Mouse (Mus musculus) heart, adult 2 months (tissue): ENCODE measurements around the gene Serpinf2.

Experiments used
- CTCF ChIP-seq: fragments of 200-600 bp; IDR thresholded peaks from 2 replicates; pipeline ENCODE4 v1.8.1; 2022; ENCODE audit warnings: antibody characterized with exemption, mild to moderate bottlenecking, moderate library complexity
- EP300 ChIP-seq: fragments of 200-500 bp; IDR thresholded peaks from 2 replicates; pipeline ENCODE4 v1.6.1; 2011; ENCODE audit warnings: low read depth, low read length, control low read depth; ENCODE audit not compliant: insufficient read depth
- POLR2A ChIP-seq: fragments of 200-500 bp; IDR thresholded peaks from 2 replicates; pipeline ENCODE4 v1.6.1; 2011; ENCODE audit warnings: mild to moderate bottlenecking, low read depth, low read length, control low read depth; ENCODE audit not compliant: insufficient read depth

DNA sequence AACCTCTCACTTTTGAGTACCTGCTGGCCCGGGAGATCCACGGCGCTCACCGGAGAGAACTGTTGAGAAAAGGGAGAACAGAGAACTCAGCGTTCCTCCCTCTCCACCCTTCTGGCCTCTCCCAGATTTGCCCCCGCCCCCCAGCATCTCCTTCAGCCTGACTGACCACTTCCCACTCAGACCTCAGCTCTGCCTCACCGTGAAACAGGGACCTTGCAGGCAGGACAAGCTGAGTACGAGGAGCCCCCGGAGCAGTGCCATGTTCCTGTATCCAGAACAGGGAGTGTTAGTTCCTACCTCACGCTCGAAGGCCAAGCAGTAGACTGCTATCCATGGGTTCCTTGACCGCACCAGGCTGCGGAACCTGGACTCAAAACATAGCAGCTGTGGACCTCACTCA is 1.2 kb downstream of the Serpinf2 start:
- TF ChIP-seq CTCF (no peak), POLR2A (no peak), EP300 (no peak)
